Mouse (Mus musculus): ENCODE measurements around the gene Upf1. TPM values are rescaled to one million over a fixed set of nuclear protein-coding genes. Genes with fewer than 3 reads are reported as not detected.

Gene Upf1
- 5.5 and 5.6 TPM in 2 replicates for polyA plus RNA-seq (2015; fragmentation: Nextera tagmentation; extraction: Ambion mirVana)

GRCm38 (mm10) chr8:70353194-70353817 lies at the start of gene Upf1:
Gene Upf1 (minus strand): TSS chr8:70353278.
- whole genome bisulfite sequencing (ENCODE audit: insufficient replicate concordance) = under 1% methylated on average over 65 of the region's 69 CpGs

GRCm38 (mm10) chr8:70397611-70398563 lies 44.8 kb upstream of the Upf1 start:
- H3K9ac ChIP-seq (ENCODE audit: low read depth, low read length) = no peak overlapping the region

More at GRCm38 (mm10) chr8:70353194-70353817, at the start of gene Upf1:
- no peaks in the 10 kb centered on the region for H3K9me3 ChIP-seq (replicated peaks; ENCODE audit: control insufficient read depth, low read length)
- no peaks in the 10 kb centered on the region for H3K27me3 ChIP-seq (ENCODE audit: control insufficient read depth, insufficient read depth, low read depth, low read length)
- H3K4me1 ChIP-seq (ENCODE audit: control insufficient read depth, low read depth, low read length) = peaks cover 76% of the 10 kb centered on the region
- ATAC-seq (ENCODE audit: low read depth) = peak; percentile 85
- H3K36me3 ChIP-seq (ENCODE audit: control insufficient read depth, insufficient read depth) = peaks cover 11% of the 10 kb centered on the region
- H3K4me3 ChIP-seq (ENCODE audit: low read depth, low read length) = peak within 1 kb of the TSS; percentile 96
- H3K27ac ChIP-seq (ENCODE audit: low read length) = peak within 1 kb of the TSS; percentile 96
- H3K4me2 ChIP-seq (ENCODE audit: low read depth, low read length) = peak within 1 kb of the TSS; percentile 97
- H3K9ac ChIP-seq (ENCODE audit: low read depth, low read length) = peak within 1 kb of the TSS; percentile 99

DNA sequence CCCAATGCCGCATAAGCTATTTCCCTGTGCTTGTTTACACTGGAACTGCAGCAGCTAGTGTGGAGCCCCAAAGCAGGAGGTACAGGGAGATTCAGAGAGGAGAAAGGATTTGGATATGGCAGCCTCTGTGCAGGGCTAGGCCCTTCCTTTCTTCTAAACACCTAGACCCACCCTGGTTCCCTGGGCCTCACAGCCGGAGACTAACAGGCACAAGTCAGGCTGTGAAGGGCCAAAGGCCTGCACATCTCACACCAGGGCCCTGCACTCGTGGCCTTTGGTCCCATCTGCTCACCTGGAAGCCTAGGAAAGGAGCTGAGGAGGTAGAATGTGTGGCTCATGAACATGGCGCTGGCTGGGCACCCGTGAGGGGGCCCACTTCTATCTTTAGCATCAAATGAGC lies 43.1 kb upstream of the Upf1 start:
- ATAC-seq (ENCODE audit: low read depth) = no peak
- Histone ChIP-seq H3K9ac (ENCODE audit: low read depth, low read length) (no peak overlapping the region), H3K9me3 (replicated peaks; ENCODE audit: control insufficient read depth, low read length) (no peaks in the 10 kb centered on the region), H3K27me3 (ENCODE audit: control insufficient read depth, insufficient read depth, low read depth, low read length) (no peaks in the 10 kb centered on the region), H3K36me3 (ENCODE audit: control insufficient read depth, insufficient read depth) (no peaks in the 10 kb centered on the region), H3K4me1 (ENCODE audit: control insufficient read depth, low read depth, low read length) (no peaks in the 10 kb centered on the region), H3K27ac (ENCODE audit: low read length) (no peak overlapping the region), H3K4me2 (ENCODE audit: low read depth, low read length) (no peak overlapping the region), H3K4me3 (ENCODE audit: low read depth, low read length) (no peak overlapping the region)
- 69% methylated on average over 5 of the region's 5 CpGs for WGBS (ENCODE audit: insufficient replicate concordance)

More at GRCm38 (mm10) chr8:70397611-70398563, 44.8 kb upstream of the Upf1 start:
- Histone ChIP-seq H3K36me3 (ENCODE audit: control insufficient read depth, insufficient read depth) (no peaks in the 10 kb centered on the region), H3K4me3 (ENCODE audit: low read depth, low read length) (no peak overlapping the region), H3K27me3 (ENCODE audit: control insufficient read depth, insufficient read depth, low read depth, low read length) (no peaks in the 10 kb centered on the region), H3K27ac (ENCODE audit: low read length) (no peak overlapping the region), H3K4me1 (ENCODE audit: control insufficient read depth, low read depth, low read length) (no peaks in the 10 kb centered on the region), H3K4me2 (ENCODE audit: low read depth, low read length) (no peak overlapping the region), H3K9me3 (replicated peaks; ENCODE audit: control insufficient read depth, low read length) (no peaks in the 10 kb centered on the region)
- no peak for ATAC-seq (ENCODE audit: low read depth)
- WGBS (ENCODE audit: insufficient replicate concordance) = 79% methylated on average over 16 of the region's 16 CpGs

DNA sequence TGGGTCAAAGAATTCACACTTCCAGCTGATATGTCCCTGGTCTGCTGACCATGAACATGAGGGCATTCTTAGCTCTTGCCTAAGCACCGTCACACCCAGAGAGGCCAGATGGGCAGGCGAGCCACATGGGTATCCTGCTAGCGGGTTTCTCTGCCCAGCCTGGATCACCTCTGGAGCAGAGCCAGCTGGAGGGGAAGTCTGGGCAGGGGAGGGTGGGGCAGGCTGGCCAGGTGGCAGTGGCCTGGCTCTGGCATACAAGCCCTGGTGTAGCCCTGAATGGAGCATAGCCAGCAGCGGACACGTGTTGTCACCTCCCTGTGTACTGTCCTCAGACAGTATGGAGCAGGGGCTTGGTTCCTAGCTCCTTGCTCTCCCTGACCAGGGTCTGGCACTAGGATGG lies 42.6 kb upstream of the Upf1 start:
- ATAC-seq (ENCODE audit: low read depth) = no peak

GRCm38 (mm10) chr8:70394269-70394998 lies 41.4 kb upstream of the Upf1 start:
- no peaks in the 10 kb centered on the region for H3K9me3 ChIP-seq (replicated peaks; ENCODE audit: control insufficient read depth, low read length)
- H3K4me1 ChIP-seq (ENCODE audit: control insufficient read depth, low read depth, low read length) = no peaks in the 10 kb centered on the region
- no peak overlapping the region for H3K9ac ChIP-seq (ENCODE audit: low read depth, low read length)
- no peak overlapping the region for H3K27ac ChIP-seq (ENCODE audit: low read length)
- no peak overlapping the region for H3K4me2 ChIP-seq (ENCODE audit: low read depth, low read length)
- no peaks in the 10 kb centered on the region for H3K36me3 ChIP-seq (ENCODE audit: control insufficient read depth, insufficient read depth)
- no peaks in the 10 kb centered on the region for H3K27me3 ChIP-seq (ENCODE audit: control insufficient read depth, insufficient read depth, low read depth, low read length)
- no peak overlapping the region for H3K4me3 ChIP-seq (ENCODE audit: low read depth, low read length)
- 71% methylated on average over 8 of the region's 8 CpGs for WGBS (ENCODE audit: insufficient replicate concordance)
- no peak for ATAC-seq (ENCODE audit: low read depth)

More for the DNA sequence above, 42.6 kb upstream of the Upf1 start:
- H3K4me2 ChIP-seq (ENCODE audit: low read depth, low read length) = no peak overlapping the region
- H3K36me3 ChIP-seq (ENCODE audit: control insufficient read depth, insufficient read depth) = no peaks in the 10 kb centered on the region
- WGBS (ENCODE audit: insufficient replicate concordance) = 72% methylated on average over 5 of the region's 5 CpGs
- H3K9ac ChIP-seq (ENCODE audit: low read depth, low read length) = no peak overlapping the region
- no peaks in the 10 kb centered on the region for H3K27me3 ChIP-seq (ENCODE audit: control insufficient read depth, insufficient read depth, low read depth, low read length)
- H3K9me3 ChIP-seq (replicated peaks; ENCODE audit: control insufficient read depth, low read length) = no peaks in the 10 kb centered on the region
- H3K4me3 ChIP-seq (ENCODE audit: low read depth, low read length) = no peak overlapping the region
- no peaks in the 10 kb centered on the region for H3K4me1 ChIP-seq (ENCODE audit: control insufficient read depth, low read depth, low read length)
- H3K27ac ChIP-seq (ENCODE audit: low read length) = no peak overlapping the region

DNA sequence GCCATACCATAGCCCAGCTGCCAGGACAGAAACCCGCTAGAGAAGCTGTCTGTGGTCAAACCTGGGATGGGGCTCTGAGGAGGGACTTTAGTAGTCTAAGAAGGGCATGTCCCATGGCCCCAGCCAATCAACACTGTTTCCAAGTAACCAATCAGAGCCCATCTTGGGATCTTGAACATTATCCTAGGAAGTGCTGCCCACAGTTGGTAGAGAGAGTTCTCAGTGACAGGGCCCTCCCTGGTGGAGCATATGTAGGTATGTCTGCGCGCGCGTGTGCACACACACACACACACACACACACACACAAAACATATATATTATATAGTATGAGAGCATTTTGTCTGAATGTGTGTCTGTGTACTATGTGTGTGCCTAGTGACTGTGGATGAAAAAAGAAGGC lies 40.0 kb upstream of the Upf1 start:
- Histone ChIP-seq H3K4me2 (ENCODE audit: low read depth, low read length) (no peak overlapping the region), H3K9ac (ENCODE audit: low read depth, low read length) (no peak overlapping the region), H3K9me3 (replicated peaks; ENCODE audit: control insufficient read depth, low read length) (no peaks in the 10 kb centered on the region), H3K4me1 (ENCODE audit: control insufficient read depth, low read depth, low read length) (no peaks in the 10 kb centered on the region), H3K27me3 (ENCODE audit: control insufficient read depth, insufficient read depth, low read depth, low read length) (no peaks in the 10 kb centered on the region), H3K27ac (ENCODE audit: low read length) (no peak overlapping the region), H3K4me3 (ENCODE audit: low read depth, low read length) (no peak overlapping the region), H3K36me3 (ENCODE audit: control insufficient read depth, insufficient read depth) (no peaks in the 10 kb centered on the region)
- no peak for ATAC-seq (ENCODE audit: low read depth)
- 86% methylated on average over 5 of the region's 5 CpGs for WGBS (ENCODE audit: insufficient replicate concordance)

DNA sequence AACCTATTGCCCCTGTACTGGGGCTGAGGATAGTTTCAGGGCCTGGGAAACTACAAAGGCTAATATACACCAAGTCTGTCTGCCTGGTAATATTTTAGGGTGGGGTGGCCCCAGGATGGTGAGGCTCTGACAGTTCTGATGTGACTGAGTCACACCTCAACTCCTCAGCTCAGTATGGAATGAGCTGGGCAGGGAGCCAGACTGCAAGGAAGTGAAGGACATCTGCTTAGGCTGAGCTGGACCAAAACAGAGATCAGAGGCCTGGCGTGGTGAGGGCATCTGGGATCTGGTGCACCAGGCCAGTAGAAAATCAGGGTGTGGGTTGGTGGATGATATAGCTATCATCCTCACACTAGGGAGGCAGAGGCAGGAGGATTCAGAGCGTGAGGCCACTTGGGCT lies 36.6 kb upstream of the Upf1 start:
- Histone ChIP-seq H3K4me1 (ENCODE audit: control insufficient read depth, low read depth, low read length) (no peaks in the 10 kb centered on the region), H3K9me3 (replicated peaks; ENCODE audit: control insufficient read depth, low read length) (no peaks in the 10 kb centered on the region), H3K9ac (ENCODE audit: low read depth, low read length) (no peak overlapping the region), H3K4me3 (ENCODE audit: low read depth, low read length) (no peak overlapping the region), H3K4me2 (ENCODE audit: low read depth, low read length) (no peak overlapping the region), H3K27ac (ENCODE audit: low read length) (no peak overlapping the region), H3K27me3 (ENCODE audit: control insufficient read depth, insufficient read depth, low read depth, low read length) (no peaks in the 10 kb centered on the region), H3K36me3 (ENCODE audit: control insufficient read depth, insufficient read depth) (no peaks in the 10 kb centered on the region; the same call in 1 of the 2 replicates)
- 71% methylated on average over 2 of the region's 2 CpGs for WGBS (ENCODE audit: insufficient replicate concordance)
- ATAC-seq (ENCODE audit: low read depth) = no peak

- 41% methylated on average over 3 of the region's 3 CpGs for WGBS (ENCODE audit: insufficient replicate concordance)
- Histone ChIP-seq H3K9me3 (replicated peaks; ENCODE audit: control insufficient read depth, low read length) (no peaks in the 10 kb centered on the region), H3K4me1 (ENCODE audit: control insufficient read depth, low read depth, low read length) (no peaks in the 10 kb centered on the region; the same call in 1 of the 2 replicates), H3K9ac (ENCODE audit: low read depth, low read length) (no peak overlapping the region), H3K27ac (ENCODE audit: low read length) (no peak overlapping the region), H3K36me3 (ENCODE audit: control insufficient read depth, insufficient read depth) (no peaks in the 10 kb centered on the region; the same call in 1 of the 2 replicates), H3K27me3 (ENCODE audit: control insufficient read depth, insufficient read depth, low read depth, low read length) (peaks cover 10% of the 10 kb centered on the region), H3K4me2 (ENCODE audit: low read depth, low read length) (no peak overlapping the region), H3K4me3 (ENCODE audit: low read depth, low read length) (no peak overlapping the region)
- ATAC-seq (ENCODE audit: low read depth) = 0 out of 2 replicates have a peak, but pooled peaks have one; percentile 44
These were observed 30.2 kb upstream of the Upf1 start for GRCm38 (mm10) chr8:70383287-70383686.

Measured in liver, embryonic 16.5 days (tissue).